Mouse (Mus musculus) stomach, adult 2 months (tissue): ENCODE results near the gene Smug1. TPM values are rescaled to one million over a fixed set of nuclear protein-coding genes. Genes with fewer than 3 reads are reported as not detected.

ENCODE experiments used
- polyA plus RNA-seq: library from polyadenylated mRNA; depleted of rRNA; stranded (reverse); fragments of >200 nt; gene quantifications from 2 replicates; pipeline ENCODE4 v1.2.3, GENCODE M21; 2012; rRNA removed

The Smug1 gene
- 8.9 and 10.8 TPM in 2 replicates for polyA plus RNA-seq

GRCm38 (mm10) chr15:103167042-103167615 is at the start of gene Smug1:
TSS of gene Smug1 (minus strand) at chr15:103167092.

Other genes starting within 250 kb of the Smug1 start
- gene Hoxc13, start 246.0 kb downstream of the Smug1 start, polyA plus RNA-seq = not detected in 2 replicates
- gene Hoxc12, start 230.3 kb downstream of the Smug1 start, polyA plus RNA-seq = not detected in 2 replicates
- not detected in 2 replicates for gene Hoxc11, start 212.7 kb downstream of the Smug1 start, polyA plus RNA-seq
- gene Hoxc10, start 200.3 kb downstream of the Smug1 start, polyA plus RNA-seq = not detected in 2 replicates
- gene Hoxc5, start 199.6 kb downstream of the Smug1 start, polyA plus RNA-seq = 6.0 and 6.8 TPM in 2 replicates
- gene Hoxc9, start 190.7 kb downstream of the Smug1 start, polyA plus RNA-seq = not detected in 2 replicates
- gene Hoxc8, start 176.5 kb downstream of the Smug1 start, polyA plus RNA-seq = 2.9 and 3.3 TPM in 2 replicates
- gene Hoxc6, start 168.8 kb downstream of the Smug1 start, polyA plus RNA-seq = 3.1 and 4.7 TPM in 2 replicates
- gene Hoxc4, start 148.2 kb downstream of the Smug1 start, polyA plus RNA-seq = 4.3 and 4.5 TPM in 2 replicates
- 1.5 and 2.3 TPM in 2 replicates for gene Cbx5, start 72.7 kb upstream of the Smug1 start, polyA plus RNA-seq
- 5.3 and 6.8 TPM in 2 replicates for gene Hnrnpa1, start 73.3 kb upstream of the Smug1 start, polyA plus RNA-seq
- gene Nfe2, start 91.3 kb upstream of the Smug1 start, polyA plus RNA-seq = 0.65 and 1.6 TPM in 2 replicates
- gene Copz1, start 105.6 kb upstream of the Smug1 start, polyA plus RNA-seq = 35.6 and 44.6 TPM in 2 replicates
- gene Gpr84, start 143.5 kb upstream of the Smug1 start, polyA plus RNA-seq = 0.05 and 0.16 TPM in 2 replicates
- 15.1 and 16.0 TPM in 2 replicates for gene Zfp385a, start 173.0 kb upstream of the Smug1 start, polyA plus RNA-seq
- 19.0 and 23.6 TPM in 2 replicates for gene Itga5, start 199.7 kb upstream of the Smug1 start, polyA plus RNA-seq